Mouse (Mus musculus): ENCODE data around the gene Chchd6. TPM values are rescaled to one million over a fixed set of nuclear protein-coding genes. Genes with fewer than 3 reads are reported as not detected.

Gene Chchd6
- polyA plus RNA-seq, 1 experiment from 2014 or later: 201 TPM

Other genes starting within 250 kb of the Chchd6 start
- 21.6 and 44.7 TPM in 2 replicates for gene Plxna1, start 233.0 kb downstream of the Chchd6 start, polyA plus RNA-seq (2015; fragmentation: Nextera tagmentation; extraction: Ambion mirVana)
- 12.9 and 15.0 TPM in 2 replicates for gene Txnrd3, start 48.3 kb upstream of the Chchd6 start, polyA plus RNA-seq (2015; fragmentation: Nextera tagmentation; extraction: Ambion mirVana)
- not detected in 2 replicates for gene Vmn1r40, start 111.9 kb upstream of the Chchd6 start, polyA plus RNA-seq (2015; fragmentation: Nextera tagmentation; extraction: Ambion mirVana)
- not detected in 2 replicates for gene Vmn1r41, start 145.1 kb upstream of the Chchd6 start, polyA plus RNA-seq (2015; fragmentation: Nextera tagmentation; extraction: Ambion mirVana)

Data from hindbrain, embryonic 16.5 days (tissue).